Mouse (Mus musculus): ENCODE measurements around the gene Zfyve19.
A peak's percentile ranks its signal among the peaks of the same experiment; 100 is the strongest.

The Zfyve19 gene

DNA sequence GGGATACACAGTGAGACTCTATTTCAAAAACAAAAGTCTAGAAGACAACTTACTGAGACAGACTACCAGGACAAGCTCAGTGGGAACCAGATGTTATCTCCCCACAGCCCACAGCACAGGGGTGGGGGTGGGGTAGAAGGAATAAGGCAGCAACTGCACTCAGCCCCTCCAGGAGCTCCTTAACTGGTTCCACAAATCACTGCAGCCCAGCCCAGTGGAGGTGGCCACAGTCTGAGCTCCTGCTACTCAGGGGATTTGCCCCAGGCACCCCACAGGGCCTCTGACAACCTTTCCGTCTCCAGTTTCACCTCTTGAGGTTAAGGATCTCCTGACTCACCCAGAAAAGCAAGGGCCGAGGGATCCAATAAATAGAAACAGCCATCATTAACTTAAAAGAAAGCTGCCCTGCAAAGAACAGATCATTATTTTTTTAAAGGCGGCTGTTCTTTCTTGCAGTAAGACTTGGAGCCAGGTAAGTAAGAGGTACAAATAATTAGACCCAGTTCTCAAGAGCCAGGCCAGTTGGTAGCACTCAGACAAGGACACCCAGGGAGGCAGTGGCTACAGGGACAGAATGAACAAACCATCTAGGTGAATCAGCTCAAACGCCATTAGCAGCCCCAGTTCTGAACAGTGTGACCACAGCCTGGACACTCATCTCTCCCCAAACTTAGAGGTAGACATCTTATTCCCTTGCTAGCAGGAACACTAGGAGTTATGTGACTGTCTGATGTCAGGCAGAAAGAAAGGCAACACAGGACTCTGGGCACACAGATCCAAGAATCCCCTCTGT, 11.9 kb upstream of the Zfyve19 start:
- no peak for DNase-seq (ENCODE audit: low spot score)

DNA sequence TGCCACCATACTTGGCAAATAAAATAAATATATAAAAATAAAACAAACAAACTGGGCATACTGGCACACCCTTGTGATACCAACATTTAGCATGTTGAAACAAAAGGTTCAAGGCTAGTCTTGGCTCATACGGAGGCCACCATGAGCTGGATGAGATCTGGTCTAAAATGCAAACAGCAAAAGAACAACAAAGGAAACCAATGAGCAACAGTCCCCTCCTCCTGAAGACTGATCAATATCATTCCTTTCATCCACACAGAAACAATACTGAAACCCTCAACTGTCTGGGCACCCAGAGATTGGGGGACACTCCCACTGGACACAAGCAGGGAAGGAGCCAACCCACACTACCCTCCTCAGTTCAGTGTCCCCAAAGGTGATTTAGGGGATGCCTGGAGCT, 10.9 kb upstream of the Zfyve19 start:
- no peak for DNase-seq (ENCODE audit: low spot score)

DNA sequence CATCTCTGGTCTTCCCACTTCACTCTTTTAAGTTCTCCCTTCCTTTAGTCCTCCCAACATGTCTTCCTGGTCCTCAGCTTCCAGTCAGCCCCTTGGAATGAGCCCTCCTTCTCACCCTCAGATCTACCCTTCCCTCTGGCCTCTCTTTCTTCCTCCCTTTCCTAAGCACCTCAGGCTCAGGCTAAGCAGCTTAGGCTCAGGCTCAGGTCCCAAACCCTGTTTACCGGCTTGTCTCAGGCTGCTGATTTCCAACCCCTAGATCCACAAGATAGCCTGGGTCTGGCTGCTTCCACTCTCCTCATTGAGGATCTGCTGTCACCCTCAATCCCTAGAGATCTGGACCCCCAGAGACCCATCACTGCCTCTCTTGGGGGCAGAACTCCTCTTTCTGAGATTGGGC, 10.4 kb upstream of the Zfyve19 start:
- DNase-seq (ENCODE audit: low spot score): no peak

DNA sequence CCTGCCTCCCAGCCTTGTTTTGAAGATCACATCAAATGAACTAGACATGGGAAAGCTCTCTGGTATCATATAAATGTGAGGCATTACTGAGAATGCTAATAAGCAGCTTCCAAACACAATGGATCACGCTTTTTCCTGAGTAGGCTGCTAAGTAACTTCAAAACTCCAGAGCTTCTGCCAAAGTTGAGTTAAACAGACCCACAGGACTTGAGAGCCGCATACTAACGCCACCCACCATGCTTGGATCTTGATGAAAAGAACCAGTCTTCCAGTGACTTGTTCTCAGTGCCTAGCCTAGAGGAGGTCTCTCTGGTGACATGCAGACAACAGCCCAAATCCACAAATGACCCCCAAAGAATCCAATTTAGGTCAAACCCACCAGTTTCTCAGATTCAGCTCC, 9.5 kb upstream of the Zfyve19 start:
- DNase-seq (ENCODE audit: low spot score): no peak

DNA sequence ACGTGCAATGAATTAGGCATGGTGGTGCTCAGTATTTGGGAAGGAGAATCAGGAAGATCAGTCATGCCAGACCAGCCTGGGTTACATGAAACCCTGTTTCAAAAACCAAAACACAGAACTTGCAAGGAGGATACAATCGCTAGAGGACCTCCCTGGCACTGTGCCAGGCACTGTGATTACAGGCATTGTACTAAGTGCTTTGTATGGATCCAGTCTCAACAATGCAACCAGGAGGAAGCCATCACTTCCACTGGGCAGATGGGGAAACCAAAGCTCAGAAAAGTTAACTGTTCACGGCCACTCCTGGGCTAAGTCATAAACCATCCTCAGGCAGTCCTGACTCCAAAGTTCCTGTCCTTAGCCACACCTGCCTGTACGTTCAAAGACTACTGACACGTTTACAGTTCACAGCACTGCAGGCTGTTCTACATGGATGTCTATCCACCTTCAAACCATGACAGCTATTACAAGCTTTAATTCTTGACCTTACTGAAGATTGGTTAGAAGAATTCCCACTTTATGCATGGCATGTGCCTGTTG, 5.4 kb upstream of the Zfyve19 start:
- DNase-seq (ENCODE audit: low spot score): no peak

DNA sequence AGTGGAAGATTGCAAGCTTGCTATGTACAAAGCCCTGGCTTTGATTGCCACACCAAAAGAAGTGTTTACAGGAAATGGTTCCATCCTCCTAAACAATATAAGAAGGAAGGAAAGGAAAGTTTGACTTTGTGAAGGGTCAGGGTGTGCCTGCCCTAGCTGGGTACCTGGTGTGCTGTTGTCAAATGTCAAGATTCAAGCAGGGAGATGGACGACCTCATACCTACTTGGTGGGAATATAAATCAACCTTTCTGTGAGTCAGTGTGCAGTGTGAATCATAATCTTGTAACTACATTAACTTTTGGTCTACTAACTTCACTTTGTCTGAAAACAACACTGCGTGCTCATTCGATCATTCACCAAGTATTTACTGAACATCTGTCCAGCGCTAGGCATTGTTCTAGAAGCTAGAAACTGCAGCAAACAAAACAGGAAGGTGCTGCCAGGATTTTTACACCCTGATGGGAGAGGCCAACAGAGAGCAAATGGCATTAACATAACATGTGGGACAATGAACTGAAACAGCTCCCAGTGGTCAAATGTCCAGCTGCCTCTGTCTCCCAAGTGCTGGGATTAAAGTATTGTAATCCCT, 4.5 kb upstream of the Zfyve19 start:
- DNase-seq (ENCODE audit: low spot score): no peak

DNA sequence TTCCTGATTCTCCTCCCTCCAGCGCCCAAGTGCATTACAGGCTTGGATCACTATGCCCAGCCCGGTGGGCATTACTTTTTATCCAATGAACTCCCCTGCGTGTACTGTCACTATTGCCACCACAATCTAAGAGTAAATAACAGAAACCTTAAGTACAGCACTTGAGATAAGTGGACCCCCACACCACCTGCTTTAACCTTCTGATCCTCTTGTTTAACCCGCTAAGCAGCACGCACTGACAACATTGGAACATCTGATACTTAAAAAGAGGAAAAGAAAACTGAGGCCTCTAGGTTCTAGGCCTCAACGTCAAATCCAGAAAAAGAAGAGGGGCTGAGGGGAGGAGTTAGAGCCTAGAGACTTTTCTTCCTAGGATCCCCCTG, 465 bp upstream of the Zfyve19 start:
- no peak for DNase-seq (ENCODE audit: low spot score)

DNA sequence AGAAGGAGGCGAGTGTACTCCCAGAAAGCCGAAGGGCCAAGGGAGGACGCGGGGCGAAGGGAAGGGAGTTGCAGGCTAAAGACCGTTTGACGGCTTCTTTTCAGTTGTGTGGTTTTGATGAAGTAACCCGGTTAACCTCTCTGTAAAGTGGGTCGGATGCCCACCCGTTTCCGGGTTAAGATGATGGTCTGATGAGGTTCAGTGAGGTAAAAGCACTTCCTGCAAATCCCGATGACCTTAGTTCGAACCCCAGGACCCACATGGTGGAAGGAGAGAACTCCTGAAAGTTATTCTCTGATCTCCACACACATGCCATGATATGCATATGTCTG, 725 bp downstream of the Zfyve19 start:
- no peak for DNase-seq (ENCODE audit: low spot score)

DNA sequence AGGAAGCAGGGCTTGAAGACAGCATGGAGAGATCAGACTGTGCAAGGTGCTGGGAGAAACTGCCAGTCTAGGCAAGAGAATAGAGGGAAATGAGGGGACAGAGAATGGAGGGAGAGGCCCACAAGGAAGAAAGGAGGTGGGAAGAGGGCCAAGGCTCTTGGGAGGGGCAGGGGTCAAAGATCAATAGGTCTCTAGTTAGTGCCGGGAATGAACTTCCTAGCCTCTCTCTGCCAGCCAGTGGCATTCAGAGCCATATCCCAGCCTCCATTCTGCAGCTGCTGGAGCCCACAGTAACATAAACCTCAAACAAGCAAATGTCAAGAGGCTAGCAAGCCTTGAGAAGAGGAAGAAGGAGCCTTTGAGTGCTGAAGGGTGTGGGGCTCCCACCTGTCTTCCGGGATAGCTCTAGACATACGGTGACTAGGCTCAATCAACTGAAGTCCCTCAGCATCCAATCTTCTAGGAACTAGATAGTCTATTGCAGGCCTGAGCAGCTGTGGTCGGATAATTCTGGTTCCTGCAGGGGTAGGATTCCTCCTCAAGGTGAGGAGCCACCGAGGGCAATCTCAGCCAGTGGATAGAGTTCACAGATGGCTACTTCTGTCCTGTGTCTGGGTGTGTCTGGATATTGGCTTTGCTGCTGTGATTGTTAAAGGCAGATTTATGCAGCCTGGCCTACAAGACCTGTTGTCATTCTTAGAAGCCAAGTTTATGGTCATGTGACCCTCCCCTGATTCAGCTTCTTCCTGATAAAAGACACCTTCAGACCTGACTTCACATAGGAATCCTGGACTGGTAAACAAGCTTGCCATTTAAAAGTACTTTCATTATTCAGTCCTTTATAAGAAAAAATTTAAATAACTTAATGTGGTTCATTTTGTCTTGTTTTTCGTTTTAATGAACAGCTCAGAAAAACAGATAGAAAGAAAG, 21.6 kb downstream of the Zfyve19 start, which contains the start of gene Ppp1r14d:
TSS of gene Ppp1r14d (minus strand) at position 132 of the 930 bp plus-strand sequence.
- DNase-seq (ENCODE audit: low spot score): no peak

DNA sequence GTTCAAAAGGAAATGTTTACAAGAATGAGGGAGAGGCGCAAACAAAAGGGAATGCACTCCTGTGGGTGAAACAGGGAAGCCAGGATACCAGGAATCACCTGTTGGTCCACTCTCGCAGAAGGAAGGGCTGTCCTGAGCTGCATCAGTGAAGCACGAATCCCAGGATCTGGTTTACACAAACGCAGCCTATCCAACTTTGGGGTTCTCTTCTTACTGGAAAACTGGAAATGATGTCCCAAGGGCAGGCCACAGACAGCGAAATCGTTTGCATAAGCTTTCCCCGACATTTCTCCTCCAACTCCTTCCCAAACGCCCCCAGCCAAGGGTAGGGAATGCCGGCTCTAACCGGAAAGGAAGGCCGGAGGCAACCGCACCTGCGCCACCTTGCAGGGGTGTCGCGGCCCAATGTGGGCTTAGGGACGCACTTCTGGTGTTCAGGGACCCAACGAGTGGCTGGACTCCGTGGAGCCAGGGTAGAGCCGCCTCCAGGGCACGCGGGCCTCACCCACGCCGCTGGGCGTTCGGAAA, 28.3 kb downstream of the Zfyve19 start:
- no peak for DNase-seq (ENCODE audit: low spot score)

DNA sequence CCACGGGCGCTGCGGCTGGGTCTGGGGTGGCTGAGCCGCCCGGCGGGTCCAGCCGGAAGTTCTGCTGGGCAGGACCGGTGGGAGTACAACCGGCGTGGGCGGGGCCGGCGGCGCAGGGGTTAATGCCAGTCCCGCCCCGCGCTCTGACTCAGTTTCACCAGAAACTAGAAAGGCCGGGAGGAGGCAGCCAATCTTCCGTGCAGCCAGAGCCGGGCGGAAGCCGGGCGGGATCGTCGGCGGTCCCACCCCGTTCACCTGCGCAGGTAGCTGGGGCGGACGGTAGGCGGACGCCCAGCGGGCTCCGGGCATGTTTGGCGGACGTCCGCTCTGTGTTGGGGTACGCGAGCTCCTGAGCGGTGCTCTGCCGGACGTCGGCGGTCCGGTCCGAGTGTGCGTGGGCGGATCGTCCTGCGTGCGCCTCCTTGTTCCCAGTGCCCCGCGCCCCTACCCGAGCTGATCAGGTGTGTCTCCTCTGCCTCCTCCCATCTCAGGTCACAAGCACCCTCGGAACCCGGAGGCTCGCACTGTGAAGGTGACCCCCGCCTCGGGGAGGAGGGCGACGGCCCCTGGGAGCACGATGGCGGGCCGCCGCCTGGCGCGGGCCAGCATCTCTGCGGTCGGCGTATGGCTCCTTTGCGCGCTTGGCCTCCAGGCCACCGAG, 28.9 kb downstream of the Zfyve19 start, which contains the start of gene Spint1:
TSS of gene Spint1 (plus strand) at position 153 of the 661 bp plus-strand sequence.
- DNase-seq (ENCODE audit: low spot score): peak; percentile 15

DNA sequence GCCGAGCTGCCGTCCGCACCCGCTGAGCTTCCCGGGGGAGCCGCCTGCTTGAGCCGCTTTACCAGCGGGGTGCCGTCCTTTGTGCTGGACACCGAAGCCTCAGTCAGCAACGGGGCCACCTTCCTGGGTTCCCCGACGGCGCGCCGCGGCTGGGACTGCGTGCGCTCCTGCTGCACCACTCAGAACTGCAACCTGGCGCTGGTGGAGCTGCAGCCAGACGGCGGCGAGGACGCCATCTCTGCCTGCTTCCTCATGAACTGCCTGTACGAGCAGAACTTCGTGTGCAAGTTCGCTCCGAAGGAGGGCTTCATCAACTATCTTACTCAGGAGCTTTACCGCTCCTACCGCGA, 29.4 kb downstream of the Zfyve19 start:
- no peak for DNase-seq (ENCODE audit: low spot score)

DNA sequence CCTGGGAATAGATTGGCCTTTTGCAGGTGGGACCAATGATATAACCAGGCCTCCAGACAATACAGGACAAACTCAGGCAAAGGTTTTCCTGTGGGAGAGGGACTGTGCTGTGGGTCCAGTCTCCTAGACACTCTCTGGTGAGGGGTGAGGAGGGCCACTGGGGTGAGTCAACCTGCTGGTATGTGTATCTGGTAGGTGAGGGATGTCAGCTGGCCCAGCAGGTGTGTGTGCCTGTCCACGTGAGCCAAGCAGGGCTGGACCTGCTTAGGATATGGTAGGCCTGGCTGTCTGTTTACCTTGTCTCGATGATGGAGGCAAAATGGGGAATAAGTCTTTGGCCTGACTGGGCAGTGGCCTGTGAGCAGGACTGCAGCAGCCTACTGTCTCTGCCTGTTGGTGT, 30.3 kb downstream of the Zfyve19 start:
- DNase-seq (ENCODE audit: low spot score): no peak

DNA sequence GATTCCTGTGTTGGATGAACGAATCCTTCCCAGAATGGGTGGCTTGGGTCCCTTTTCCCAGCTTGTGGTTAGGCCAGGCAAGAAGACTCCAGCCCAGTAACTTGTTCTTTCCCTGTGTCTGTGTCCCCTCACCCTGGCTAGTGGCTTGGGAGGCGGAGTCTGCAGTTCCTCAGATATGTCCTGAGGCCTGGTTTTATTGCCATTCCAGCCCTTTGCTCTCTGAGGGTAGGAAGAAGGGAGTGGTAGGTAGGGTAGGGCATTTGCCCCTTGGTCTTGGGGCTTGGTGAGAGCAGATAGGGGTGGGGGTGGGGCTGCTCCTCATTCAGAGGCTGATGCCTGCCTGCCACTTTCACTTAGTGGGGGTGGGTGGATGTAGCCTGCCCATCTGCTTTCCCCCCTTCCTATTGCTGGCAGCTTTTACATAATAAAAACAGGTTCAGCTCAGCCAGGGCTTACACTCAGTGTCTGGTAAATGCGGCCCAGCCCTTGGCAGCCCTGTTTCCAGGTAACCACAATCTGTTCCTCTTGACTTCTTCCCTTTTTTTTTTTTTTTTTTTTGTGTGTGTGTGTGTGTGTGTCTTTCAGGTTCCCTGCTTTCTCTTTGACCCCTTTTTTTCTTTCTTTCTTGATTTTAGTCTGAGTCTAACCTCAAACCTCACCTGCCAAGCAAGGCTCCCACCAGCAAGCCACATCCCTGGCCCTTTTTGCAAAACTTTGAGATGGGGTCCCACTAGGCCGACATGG, 31.8 kb downstream of the Zfyve19 start:
- no peak for DNase-seq (ENCODE audit: low spot score)

DNA sequence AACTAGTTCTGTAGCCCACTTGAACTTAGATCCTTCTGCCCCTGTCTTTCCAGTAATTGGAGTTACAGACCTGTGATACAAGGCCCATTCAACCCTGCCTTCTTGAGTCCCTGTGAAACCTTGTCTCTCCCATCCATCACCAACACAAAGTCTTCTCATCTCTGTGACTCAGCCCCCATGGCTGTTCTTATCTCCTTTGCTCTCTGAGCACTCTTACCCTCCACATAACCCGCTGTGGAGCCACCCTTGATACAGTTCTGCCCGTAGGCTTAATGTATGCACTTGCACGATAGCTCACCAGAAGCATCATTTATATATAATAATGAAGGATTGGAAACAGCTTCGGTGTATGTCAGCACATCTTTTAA, 32.4 kb downstream of the Zfyve19 start:
- no peak for DNase-seq (ENCODE audit: low spot score)

DNA sequence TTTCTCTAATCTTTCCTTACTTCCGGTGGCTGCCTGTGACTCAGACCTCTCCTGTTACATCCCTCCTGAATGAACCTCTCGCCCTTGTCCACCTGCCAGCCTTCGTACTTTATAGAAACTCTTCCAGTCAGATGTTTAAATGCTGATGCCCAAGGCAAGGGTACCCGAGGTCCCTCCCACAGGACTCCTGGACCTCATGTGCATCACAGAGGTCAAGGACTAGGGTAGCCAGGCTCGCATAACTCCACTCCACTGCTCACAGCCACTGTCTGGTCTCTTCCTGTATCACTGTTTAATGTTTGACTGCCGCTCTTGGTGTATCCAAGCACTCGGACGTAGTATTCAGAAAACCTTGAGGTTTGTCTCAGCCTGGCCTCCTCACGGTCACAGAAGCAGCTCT, 34.1 kb downstream of the Zfyve19 start:
- DNase-seq (ENCODE audit: low spot score): no peak

DNA sequence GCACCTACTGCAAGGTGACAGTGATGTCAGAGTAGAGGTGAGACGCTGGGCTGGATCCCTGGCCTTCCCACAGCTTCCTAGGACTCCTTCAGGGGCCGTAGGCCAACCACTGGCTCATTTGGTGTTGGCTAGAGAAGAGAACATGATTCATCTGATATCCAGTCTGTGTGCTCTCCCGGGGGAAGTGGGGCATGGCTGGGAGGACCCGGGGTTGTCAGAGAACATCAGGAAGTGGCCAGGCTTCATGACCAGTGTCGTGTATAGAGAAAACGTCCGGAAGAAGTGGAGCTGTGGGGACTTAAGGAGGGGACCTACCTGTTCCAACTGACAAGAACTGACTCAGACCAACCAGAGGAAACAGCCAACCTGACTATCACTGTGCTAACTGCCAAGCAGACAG, 36.8 kb downstream of the Zfyve19 start:
- no peak for DNase-seq (ENCODE audit: low spot score)

DNA sequence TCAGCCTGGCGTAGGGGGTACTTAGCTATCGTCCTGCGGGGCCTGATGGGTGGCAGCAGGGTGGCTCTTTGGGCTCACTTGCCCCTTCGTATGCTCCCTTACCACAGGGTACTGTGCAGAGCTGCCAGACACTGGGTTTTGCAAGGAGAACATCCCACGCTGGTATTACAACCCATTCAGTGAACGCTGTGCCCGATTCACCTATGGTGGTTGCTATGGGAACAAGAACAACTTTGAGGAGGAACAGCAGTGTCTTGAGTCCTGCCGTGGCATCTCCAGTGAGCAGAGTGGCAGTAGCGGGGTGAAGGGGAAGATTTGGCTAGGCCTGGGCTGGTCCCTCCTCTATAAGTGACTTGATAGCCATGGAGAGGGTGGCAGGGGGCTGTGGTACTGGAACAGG, 39.5 kb downstream of the Zfyve19 start:
- DNase-seq (ENCODE audit: low spot score): no peak

DNA sequence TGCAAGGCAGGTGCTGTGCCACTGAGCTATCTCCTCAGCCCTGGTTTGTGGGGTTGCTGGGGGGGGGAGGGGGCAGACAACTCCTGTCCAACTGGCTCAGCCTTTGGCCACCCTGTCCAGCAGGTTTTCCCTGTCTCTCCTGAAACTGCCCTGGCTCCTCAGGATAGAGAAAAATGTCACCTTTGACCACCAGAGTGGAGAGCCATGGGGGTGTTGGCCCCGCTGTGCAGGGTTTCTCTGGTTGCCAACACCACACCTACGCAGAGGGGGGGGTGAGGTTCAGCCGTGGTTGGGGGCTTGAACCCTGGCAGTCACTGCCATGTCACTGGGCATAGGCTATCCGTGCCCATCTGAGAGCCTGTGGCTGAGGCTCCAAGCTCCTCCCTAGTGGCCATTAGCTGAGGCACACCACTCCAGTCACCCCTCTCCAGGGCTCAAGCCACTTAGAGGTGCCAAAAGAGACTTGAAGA, 41.2 kb downstream of the Zfyve19 start:
- DNase-seq (ENCODE audit: low spot score): no peak

DNA sequence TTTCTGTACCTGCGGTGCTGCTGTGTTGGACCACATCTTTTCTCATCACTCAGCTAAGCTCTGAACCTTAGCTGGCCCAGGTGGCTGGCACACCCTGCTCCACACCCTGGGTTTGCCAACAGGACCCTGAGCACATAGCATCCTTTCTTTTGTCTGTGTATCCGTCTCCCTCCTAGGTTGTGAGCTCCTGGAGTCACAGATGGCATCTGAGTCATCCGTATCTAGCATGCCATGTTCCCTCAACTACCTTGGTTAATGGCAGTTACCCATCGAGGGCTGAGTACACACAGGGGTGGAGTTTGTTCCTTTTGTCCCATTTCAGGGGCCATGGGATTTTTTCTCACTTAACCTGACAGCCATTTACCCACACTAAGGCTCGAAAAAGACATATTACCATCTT, 42.0 kb downstream of the Zfyve19 start:
- no peak for DNase-seq (ENCODE audit: low spot score)

DNA sequence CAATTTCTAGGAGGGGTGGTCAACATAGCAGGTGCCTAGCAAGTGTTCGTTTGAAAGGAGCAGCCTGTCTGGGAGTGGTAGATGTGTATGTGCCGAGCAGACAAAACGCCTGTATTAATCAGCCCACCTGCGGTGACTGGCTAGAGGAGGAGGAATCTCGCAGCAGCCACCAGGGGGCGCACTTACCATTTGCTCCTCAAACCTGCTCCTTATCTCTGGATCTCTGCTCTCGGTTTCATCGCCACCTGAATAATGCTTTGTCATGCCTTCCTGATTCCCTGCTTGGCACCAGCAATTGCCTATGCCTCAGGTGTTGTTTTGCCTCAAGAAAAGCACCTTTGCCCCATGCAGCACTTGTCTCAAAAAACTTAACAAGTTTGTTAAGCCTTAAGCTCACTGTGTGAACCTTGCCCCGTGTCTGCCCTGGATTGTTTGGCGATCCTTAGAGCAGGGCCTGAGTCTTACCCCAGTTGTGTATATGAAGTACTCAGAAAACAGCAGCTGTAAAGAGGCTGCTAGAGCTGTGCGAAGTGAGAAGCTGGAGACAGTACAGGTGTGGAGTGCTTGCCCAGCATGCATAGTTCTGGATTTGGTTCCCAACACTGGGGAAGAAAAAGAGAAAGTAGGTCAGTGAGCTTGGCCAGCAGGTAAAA, 42.5 kb downstream of the Zfyve19 start:
- DNase-seq (ENCODE audit: low spot score): peak; percentile 77
